Mouse (Mus musculus) liver, adult 10 weeks (tissue): ENCODE results near the gene Zdhhc5. TPM values are rescaled to one million over a fixed set of nuclear protein-coding genes. Genes with fewer than 3 reads are reported as not detected.

Source experiments
- polyA plus RNA-seq: library from polyadenylated mRNA; stranded (reverse); fragments of 350-450 nt; fragmentation: Illumina TruSeq; extraction: RNeasy Lipid Tissue Mini Kit (QIAGEN cat#74804); gene quantifications from one replicate; pipeline ENCODE4 v1.2.3, GENCODE M21; 2014; ENCODE audit warnings: low read depth, low replicate concordance

The Zdhhc5 gene
- 31.2 TPM for polyA plus RNA-seq

GRCm38 (mm10) chr2:84714811-84715561 lies at the start of gene Zdhhc5:
Gene Zdhhc5 (minus strand): TSS chr2:84715180.

GRCm38 (mm10) chr2:84743561-84743960 lies 28.6 kb upstream of the Zdhhc5 start, which contains the start of gene Gm19426:
Gene Gm19426 (minus strand): TSS chr2:84743655.

GRCm38 (mm10) chr2:84733579-84734300 lies 18.8 kb upstream of the Zdhhc5 start, which contains the start of gene Ypel4:
Gene Ypel4 (plus strand): TSS chr2:84734058.

DNA sequence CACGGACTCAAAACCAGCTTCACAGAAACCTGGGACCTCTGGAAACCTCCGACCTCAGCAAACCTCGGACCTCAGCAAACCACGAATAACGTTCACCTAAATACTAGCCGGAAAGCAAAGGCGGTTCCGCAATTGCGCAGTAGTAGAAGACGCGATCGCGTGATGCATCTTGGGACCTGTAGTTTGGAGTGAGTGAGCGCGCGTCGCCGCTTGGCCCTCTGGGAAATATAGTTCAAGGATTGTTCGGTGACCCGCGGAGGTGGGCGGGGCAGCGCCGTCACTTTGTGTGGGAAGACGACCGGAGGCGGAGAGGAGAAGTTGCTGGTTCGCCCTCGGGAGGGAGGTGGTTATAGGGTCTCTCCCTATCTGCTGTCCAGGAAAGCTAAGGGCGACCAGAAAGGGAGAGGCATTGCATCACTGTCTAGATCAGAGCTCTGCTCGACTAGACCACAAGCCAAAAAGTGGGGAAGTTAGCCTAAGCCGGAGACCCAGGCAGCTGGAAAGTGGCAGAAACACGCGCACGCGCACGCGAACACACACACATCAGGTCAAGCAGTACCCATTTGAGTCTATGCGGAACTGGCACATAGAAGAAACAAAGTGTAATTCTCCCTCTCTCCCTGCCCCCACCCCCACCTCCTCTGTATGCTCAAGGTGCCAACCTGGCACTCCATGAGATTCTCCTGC lies 12.3 kb upstream of the Zdhhc5 start, which contains the start of gene Clp1:
Gene Clp1 (minus strand): TSS at position 179 of the 687 bp plus-strand sequence.

GRCm38 (mm10) chr2:84679016-84679415 lies 36.0 kb downstream of the Zdhhc5 start, which contains the start of gene Tmx2:
Gene Tmx2 (minus strand): TSS chr2:84679140.

DNA sequence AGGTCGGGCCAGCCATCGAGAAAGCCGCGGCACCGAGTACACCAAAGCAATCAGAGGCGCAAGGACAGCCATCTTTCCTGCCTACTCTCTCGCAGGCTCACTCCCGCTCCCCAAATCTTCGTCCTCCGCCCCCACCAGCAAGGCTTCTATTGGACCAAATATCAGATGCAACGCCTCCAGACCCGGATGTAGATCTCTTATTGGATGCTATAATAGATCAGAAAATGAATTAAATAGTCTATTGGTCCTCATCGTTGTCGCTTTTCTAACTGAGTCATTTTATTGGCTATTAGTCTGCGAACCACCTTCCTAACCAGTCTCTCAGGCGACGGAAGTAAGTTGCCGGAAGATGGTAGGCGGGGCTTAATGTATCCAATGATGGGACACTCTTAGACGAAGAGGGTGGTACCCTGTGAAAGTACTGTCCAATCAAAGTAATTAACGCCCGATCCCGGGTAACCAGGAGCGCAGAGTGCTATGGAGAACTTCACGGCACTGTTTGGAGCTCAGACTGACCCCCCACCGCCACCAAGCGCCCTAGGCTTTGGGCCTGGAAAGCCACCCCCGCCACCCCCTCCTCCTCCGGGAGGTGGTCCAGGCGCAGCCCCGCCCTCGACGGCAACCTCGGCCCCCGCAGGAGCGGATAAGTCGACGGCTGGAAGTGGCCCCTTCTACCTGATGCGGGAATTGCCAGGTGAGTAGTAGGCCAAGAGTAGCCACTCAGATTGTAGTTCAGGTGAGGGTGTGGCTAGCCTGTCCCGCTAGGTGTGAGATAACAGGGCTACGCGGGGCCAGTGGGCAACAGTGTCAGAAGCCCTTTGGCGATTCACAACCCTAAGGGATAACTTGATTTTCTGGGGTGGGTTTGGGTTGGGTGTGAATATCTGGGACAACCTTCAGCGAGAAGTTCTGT lies 36.8 kb downstream of the Zdhhc5 start, which contains the start of the genes Gm28635 and Med19:
Gene Gm28635 (minus strand): TSS at position 74 of the 913 bp plus-strand sequence.
Gene Med19 (plus strand): TSS at position 435 of the 913 bp plus-strand sequence.

DNA sequence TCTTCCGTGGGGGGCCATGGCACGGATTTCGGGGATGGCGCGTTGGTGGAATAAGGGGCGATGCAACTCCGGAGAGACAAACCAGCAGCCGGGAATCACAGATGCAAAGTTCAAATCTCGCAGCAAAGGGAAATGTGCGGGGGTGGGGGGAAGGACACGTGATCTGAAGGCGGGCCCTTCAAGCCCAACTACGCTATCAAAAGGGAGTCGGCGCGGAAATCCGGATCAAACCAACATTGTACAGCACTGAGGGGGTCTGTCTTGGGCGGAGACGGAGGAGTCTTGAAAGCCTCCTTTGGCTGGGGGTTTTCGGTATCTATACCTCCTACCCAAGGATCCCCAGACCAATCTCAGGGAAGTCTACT lies 44.4 kb downstream of the Zdhhc5 start, which contains the start of gene Selenoh:
Gene Selenoh (minus strand): TSS at position 202 of the 365 bp plus-strand sequence.

DNA sequence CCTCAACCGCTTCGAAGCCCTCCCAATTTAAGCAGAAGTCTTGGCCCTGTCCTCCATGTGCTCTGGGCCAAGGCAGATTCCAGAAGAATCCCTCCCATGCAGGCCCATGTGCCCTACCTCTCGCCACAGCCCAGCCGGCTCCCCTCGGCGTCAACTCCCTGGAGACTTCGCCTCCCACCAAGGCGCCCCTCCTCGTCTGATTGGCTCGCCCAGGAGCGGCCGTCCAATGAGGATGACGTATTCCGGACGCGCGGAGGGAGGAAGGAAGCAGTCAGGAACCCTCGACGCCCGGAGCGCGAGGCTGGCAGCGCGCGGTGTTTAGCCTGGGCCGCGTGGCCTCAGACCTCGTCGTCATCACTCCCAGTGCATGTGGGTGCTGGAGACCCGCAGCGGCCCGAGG lies 56.2 kb downstream of the Zdhhc5 start, which contains the start of gene Btbd18:
Gene Btbd18 (plus strand): TSS at position 274 of the 400 bp plus-strand sequence.

GRCm38 (mm10) chr2:84650464-84651195 lies 64.3 kb downstream of the Zdhhc5 start, which contains the start of gene Ctnnd1:
Gene Ctnnd1 (minus strand): TSS chr2:84650765.

Other genes with a start within 250 kb of the Zdhhc5 start
- 17.5 TPM for gene Tfpi, start 238.4 kb downstream of the Zdhhc5 start, polyA plus RNA-seq
- 99.4 TPM for gene Ctnnd1, start 64.4 kb downstream of the Zdhhc5 start, polyA plus RNA-seq
- gene Btbd18, start 56.1 kb downstream of the Zdhhc5 start, polyA plus RNA-seq, result not detected
- gene Selenoh, start 44.4 kb downstream of the Zdhhc5 start, polyA plus RNA-seq, result 4.8 TPM
- not detected for gene Gm28635, start 37.1 kb downstream of the Zdhhc5 start, polyA plus RNA-seq
- gene Med19, start 36.8 kb downstream of the Zdhhc5 start, polyA plus RNA-seq, result 22.4 TPM
- 62.5 TPM for gene Tmx2, start 36.0 kb downstream of the Zdhhc5 start, polyA plus RNA-seq
- gene Clp1, start 12.2 kb upstream of the Zdhhc5 start, polyA plus RNA-seq, result 19.9 TPM
- not detected for gene Ypel4, start 18.9 kb upstream of the Zdhhc5 start, polyA plus RNA-seq
- not detected for gene Gm19426, start 28.5 kb upstream of the Zdhhc5 start, polyA plus RNA-seq
- gene Serping1, start 60.3 kb upstream of the Zdhhc5 start, polyA plus RNA-seq, result 265 TPM
- 55.4 TPM for gene Ube2l6, start 83.6 kb upstream of the Zdhhc5 start, polyA plus RNA-seq
- not detected for gene Smtnl1, start 107.5 kb upstream of the Zdhhc5 start, polyA plus RNA-seq
- 5.5 TPM for gene Timm10, start 111.8 kb upstream of the Zdhhc5 start, polyA plus RNA-seq
- 2.0 TPM for gene Slc43a1, start 123.7 kb upstream of the Zdhhc5 start, polyA plus RNA-seq
- not detected for gene Rtn4rl2, start 171.5 kb upstream of the Zdhhc5 start, polyA plus RNA-seq
- 23.9 TPM for gene Slc43a3, start 221.4 kb upstream of the Zdhhc5 start, polyA plus RNA-seq